Mouse (Mus musculus) G1E (cell line): Measurements from ENCODE around the gene Tapbp. TPM values are rescaled to one million over a fixed set of nuclear protein-coding genes. Genes with fewer than 3 reads are reported as not detected.
A peak's percentile ranks its signal among the peaks of the same experiment; 100 is the strongest.

Source experiments
- ATAC-seq: 2 replicates; pipeline ENCODE4 v1.8.0; 2016; ENCODE audit warnings: mild to moderate bottlenecking; ENCODE audit not compliant: insufficient number of reproducible peaks, poor library complexity, low FRiP score, severe bottlenecking; ENCODE audit errors: extremely low read depth
- DNase-seq: peaks from one replicate; pipeline ENCODE4 v3.0.0; 2012; ENCODE audit warnings: low spot score
- H3K27me3 ChIP-seq: 2 replicates; pipeline ENCODE4 v1.6.1; 2012; ENCODE audit warnings: mild to moderate bottlenecking, low read length, inconsistent platforms; ENCODE audit not compliant: insufficient read depth
- H3K36me3 ChIP-seq: replicated peaks from 2 replicates; pipeline ENCODE3; 2012; ENCODE audit warnings: mild to moderate bottlenecking, inconsistent platforms
- H3K4me1 ChIP-seq: 2 replicates; pipeline ENCODE4 v1.6.1; 2012; ENCODE audit warnings: low read depth, low read length, inconsistent platforms, mixed read lengths; ENCODE audit not compliant: insufficient read depth
- H3K4me3 ChIP-seq: 2 replicates; pipeline ENCODE4 v1.5.1; 2012; ENCODE audit warnings: low read depth, mild to moderate bottlenecking, inconsistent platforms, low read length, moderate library complexity, mixed read lengths
- H3K9me3 ChIP-seq: replicated peaks from 2 replicates; pipeline ENCODE4 v1.6.1; 2012; ENCODE audit warnings: inconsistent platforms
- CTCF ChIP-seq: IDR thresholded peaks from 2 replicates; pipeline ENCODE4 v1.5.1; 2012; ENCODE audit warnings: low read depth, low read length, inconsistent platforms, mixed read lengths
- GATA1 ChIP-seq: IDR thresholded peaks from 2 replicates; pipeline ENCODE4 v1.6.1; 2012; ENCODE audit warnings: borderline replicate concordance, low read length, inconsistent platforms, mixed read lengths
- GATA2 ChIP-seq: IDR thresholded peaks from 2 replicates; pipeline ENCODE4 v1.6.1; 2012; ENCODE audit warnings: low read depth, low read length, inconsistent platforms, borderline replicate concordance
- POLR2AphosphoS5 ChIP-seq: IDR thresholded peaks from 2 replicates; pipeline ENCODE4 v1.6.1; 2012; ENCODE audit warnings: low read depth, low read length, inconsistent platforms; ENCODE audit not compliant: insufficient replicate concordance
- TAL1 ChIP-seq: conservative IDR thresholded peaks from 2 replicates; pipeline ENCODE4 v1.6.1; 2012; ENCODE audit warnings: low read depth, low read length, inconsistent platforms, mixed read lengths
- polyA plus RNA-seq: library from polyadenylated mRNA; stranded (reverse); fragments of >175 nt; gene quantifications from 2 replicates; pipeline ENCODE4 v1.2.3, GENCODE M21; 2012
- total RNA-seq, 2 experiments: library from RNA; stranded (forward) in 1 of 2; stranded (reverse) in 1 of 2; fragments of 200-1000 nt in 1 of 2; fragments of >200 nt in 1 of 2; fragmentation: Nextera tagmentation in 1 of 2; gene quantifications; 2 replicates each; pipeline ENCODE4 v1.2.3; 2014 to 2017

The Tapbp gene
- total and polyA plus RNA-seq, 3 experiments = 17.0 to 142 (median 43.0) TPM

DNA sequence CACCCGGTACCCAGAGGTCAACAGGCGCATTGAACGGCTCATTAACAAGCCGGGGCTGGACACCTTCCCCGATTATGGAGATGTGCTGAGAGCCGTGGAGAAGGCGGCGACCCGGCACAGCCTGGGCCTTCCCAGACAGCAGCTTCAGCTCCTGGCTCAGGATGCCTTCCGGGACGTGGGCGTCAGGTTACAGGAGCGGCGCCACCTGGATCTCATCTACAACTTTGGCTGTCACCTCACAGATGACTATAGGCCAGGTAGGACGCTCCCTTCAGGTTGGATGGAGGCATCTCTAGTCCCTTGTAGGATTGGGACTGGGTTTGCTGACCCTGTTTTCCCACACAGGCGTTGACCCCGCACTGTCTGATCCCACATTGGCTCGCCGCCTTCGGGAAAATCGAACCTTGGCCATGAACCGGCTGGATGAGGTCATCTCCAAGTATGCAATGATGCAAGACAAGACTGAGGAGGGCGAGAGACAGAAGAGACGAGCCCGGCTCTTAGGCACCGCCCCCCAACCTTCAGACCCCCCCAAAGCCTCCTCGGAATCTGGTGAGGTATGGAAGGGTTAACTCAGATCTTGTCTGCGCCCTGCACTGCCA is 3.8 kb upstream of the Tapbp start:
- no peaks in the 10 kb centered on the region for H3K27me3 ChIP-seq
- H3K36me3 ChIP-seq = peaks cover 53% of the 10 kb centered on the region
- H3K4me3 ChIP-seq = peak overlapping the region; percentile 56; the same call in 1 of the 2 replicates
- no peak for TF ChIP-seq POLR2AphosphoS5
- TF ChIP-seq GATA2 = no peak
- no peak for TF ChIP-seq TAL1
- no peak for TF ChIP-seq GATA1
- TF ChIP-seq CTCF = no peak
- H3K9me3 ChIP-seq = peaks cover 2% of the 10 kb centered on the region
- peaks cover 75% of the 10 kb centered on the region for H3K4me1 ChIP-seq
- DNase-seq (no peak), ATAC-seq (no peak)

DNA sequence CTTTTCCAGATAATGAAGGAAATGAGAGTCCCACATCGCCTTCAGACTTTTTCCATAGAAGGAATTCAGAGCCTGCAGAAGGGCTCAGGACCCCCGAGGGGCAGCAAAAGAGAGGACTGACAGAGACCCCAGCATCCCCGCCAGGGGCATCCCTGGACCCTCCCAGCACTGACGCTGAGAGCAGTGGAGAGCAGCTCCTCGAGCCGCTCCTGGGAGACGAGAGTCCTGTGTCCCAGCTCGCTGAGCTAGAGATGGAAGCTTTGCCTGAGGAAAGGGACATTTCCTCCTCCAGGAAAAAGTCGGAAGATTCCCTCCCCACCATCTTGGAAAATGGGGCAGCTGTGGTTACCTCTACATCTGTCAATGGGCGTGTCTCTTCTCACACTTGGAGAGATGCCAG is 2.4 kb upstream of the Tapbp start:
- ATAC-seq (no peak), DNase-seq (no peak)
- Histone ChIP-seq H3K9me3 (peaks cover 16% of the 10 kb centered on the region), H3K27me3 (no peaks in the 10 kb centered on the region), H3K4me1 (peaks cover 78% of the 10 kb centered on the region), H3K4me3 (no peak overlapping the region; the same call in 1 of the 2 replicates), H3K36me3 (peaks cover 66% of the 10 kb centered on the region)
- TF ChIP-seq GATA2 = no peak
- TF ChIP-seq GATA1 = no peak
- no peak for TF ChIP-seq TAL1
- no peak for TF ChIP-seq CTCF
- TF ChIP-seq POLR2AphosphoS5 = no peak

DNA sequence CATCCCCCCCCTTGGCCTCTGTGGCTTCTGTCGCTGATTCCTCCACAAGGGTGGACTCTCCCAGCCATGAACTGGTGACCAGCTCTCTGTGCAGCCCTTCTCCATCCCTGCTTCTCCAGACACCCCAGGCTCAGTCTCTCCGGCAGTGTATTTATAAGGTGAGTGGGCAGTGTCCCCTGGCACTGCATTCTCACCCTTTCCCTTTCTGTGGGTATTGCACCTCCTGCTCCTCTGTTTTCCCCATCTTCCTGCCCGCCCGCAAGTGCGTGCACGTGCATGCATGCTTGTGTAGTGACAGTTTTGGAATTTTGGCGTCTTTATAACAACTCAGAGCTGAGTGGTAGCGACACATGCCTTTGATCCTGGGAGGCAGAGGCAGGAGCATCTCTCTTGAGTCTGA is 1.8 kb upstream of the Tapbp start:
- peaks cover 73% of the 10 kb centered on the region for H3K36me3 ChIP-seq
- peaks cover 19% of the 10 kb centered on the region for H3K9me3 ChIP-seq
- H3K4me3 ChIP-seq = peak overlapping the region; percentile 8; the same call in 1 of the 2 replicates
- peaks cover 78% of the 10 kb centered on the region for H3K4me1 ChIP-seq
- no peak for TF ChIP-seq TAL1
- no peak for TF ChIP-seq CTCF
- no peak for TF ChIP-seq GATA2
- TF ChIP-seq POLR2AphosphoS5 = no peak
- no peak for TF ChIP-seq GATA1
- ATAC-seq (no peak), DNase-seq (no peak)
- no peaks in the 10 kb centered on the region for H3K27me3 ChIP-seq

DNA sequence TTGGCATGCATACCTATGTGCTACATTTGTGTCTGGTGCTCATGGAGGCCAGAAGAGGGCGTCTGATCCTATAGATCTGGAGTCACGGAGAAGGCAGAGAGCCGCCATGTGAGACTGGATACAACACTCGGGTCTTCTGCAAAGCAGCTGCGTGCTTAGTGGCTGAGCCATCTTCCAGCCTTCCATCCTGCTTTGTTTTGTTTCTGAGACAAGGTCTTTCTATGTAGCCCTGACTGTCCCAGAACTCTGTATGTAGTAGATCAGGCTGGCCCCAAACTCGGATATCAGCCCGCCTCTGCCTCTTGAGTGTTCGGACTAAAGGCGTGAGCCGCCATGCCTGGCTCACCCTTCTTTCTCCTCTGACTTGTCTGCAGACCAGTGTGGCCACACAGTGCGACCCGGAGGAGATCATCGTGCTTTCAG is 719 bp upstream of the Tapbp start:
- Histone ChIP-seq H3K27me3 (no peaks in the 10 kb centered on the region), H3K4me1 (peaks cover 85% of the 10 kb centered on the region), H3K9me3 (peaks cover 19% of the 10 kb centered on the region), H3K4me3 (peak overlapping the region; percentile 67; the same call in 1 of the 2 replicates), H3K36me3 (peaks cover 73% of the 10 kb centered on the region)
- ATAC-seq (no peak), DNase-seq (no peak)
- TF ChIP-seq GATA2 = no peak
- TF ChIP-seq POLR2AphosphoS5 = no peak
- no peak for TF ChIP-seq GATA1
- no peak for TF ChIP-seq TAL1
- no peak for TF ChIP-seq CTCF

DNA sequence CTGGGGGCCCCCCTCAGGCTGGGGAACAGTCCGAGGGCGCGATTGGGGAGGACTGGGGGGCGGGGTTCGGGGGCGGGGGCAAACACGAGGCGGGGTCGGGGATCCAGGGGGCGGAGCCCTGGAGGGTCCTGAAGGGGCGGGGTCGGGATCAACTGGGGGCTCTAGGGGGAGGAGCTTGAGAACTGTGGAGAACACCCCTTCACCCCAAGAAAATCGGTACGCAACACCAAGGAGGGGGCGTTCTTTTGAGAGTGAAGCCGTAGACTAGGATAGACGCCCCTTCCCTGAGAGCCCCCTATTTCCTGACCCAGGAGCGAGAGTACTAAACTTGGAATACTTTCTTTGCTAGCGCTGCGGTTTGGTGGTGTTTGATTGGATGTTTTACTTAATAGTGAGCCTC is 595 bp downstream of the Tapbp start:
- H3K36me3 ChIP-seq = peaks cover 67% of the 10 kb centered on the region
- H3K4me1 ChIP-seq = peaks cover 85% of the 10 kb centered on the region
- TF ChIP-seq TAL1 = no peak
- no peak for TF ChIP-seq POLR2AphosphoS5
- ATAC-seq (no peak), DNase-seq (peak; percentile 73)
- peaks cover 19% of the 10 kb centered on the region for H3K9me3 ChIP-seq
- H3K4me3 ChIP-seq = peak overlapping the region; percentile 70
- H3K27me3 ChIP-seq = no peaks in the 10 kb centered on the region

DNA sequence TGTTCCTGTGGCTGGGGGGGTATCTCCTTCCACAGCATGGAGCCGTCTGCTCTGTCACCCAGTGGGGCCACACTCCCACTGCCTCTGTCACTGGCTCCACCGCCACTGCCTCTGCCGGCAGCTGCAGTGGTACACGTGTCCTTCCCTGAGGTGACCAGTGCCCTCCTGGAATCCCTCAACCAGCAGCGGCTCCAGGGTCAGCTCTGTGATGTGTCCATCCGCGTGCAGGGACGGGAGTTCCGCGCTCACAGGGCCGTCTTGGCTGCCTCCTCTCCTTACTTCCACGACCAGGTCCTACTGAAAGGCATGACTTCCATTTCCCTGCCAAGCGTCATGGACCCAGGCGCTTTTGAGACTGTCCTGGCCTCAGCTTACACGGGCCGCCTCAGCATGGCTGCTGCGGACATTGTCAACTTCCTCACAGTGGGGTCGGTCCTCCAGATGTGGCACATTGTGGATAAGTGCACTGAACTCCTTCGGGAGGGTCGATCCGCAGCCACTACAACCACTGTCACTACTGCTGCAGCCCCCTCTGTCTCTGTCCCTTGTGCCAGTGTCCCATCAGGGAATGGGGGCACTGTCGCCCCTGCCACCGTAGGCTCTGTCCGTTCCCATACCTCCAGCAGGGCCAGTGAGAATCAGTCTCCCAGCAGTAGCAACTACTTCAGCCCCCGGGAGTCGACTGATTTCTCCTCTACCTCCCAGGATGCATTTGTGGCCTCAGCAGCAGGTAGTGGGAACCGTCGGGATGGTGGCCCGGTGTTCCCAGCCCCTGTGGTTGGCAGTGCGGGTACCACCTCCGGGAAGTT is 1.4 kb downstream of the Tapbp start:
- TF ChIP-seq POLR2AphosphoS5 = no peak
- no peak for TF ChIP-seq GATA1
- TF ChIP-seq TAL1 = no peak
- TF ChIP-seq GATA2 = no peak
- TF ChIP-seq CTCF = no peak
- H3K9me3 ChIP-seq = peaks cover 19% of the 10 kb centered on the region
- no peak for DNase-seq
- no peak for ATAC-seq
- H3K4me1 ChIP-seq = peaks cover 84% of the 10 kb centered on the region
- H3K36me3 ChIP-seq = peaks cover 67% of the 10 kb centered on the region
- no peaks in the 10 kb centered on the region for H3K27me3 ChIP-seq
- peak overlapping the region; percentile 70 for H3K4me3 ChIP-seq
